Mouse (Mus musculus) liver, postnatal 0 days (tissue): Measurements from ENCODE around the gene Clasp1. TPM values are rescaled to one million over a fixed set of nuclear protein-coding genes. Genes with fewer than 3 reads are reported as not detected.

ENCODE experiments used
- ATAC-seq: fragments of 200-750 bp; cut with Nextera tagmentation; 2 replicates; pipeline ENCODE4 v1.8.0; 2017; ENCODE audit warnings: mild to moderate bottlenecking, moderate library complexity
- DNase-seq: peaks from one replicate; pipeline ENCODE4 v3.0.0-alpha.2; 2016
- H3K27ac ChIP-seq: fragments of 300-500 bp; sonication (generic); 2 replicates; pipeline ENCODE4 v1.5.1; 2014; ENCODE audit warnings: antibody characterized with exemption, moderate library complexity, mild to moderate bottlenecking, low read depth
- H3K27me3 ChIP-seq: fragments of 300-500 bp; sonication (generic); 2 replicates; pipeline ENCODE4 v1.6.1; 2014; ENCODE audit warnings: low read length, control low read depth, mixed read lengths; ENCODE audit not compliant: insufficient read depth
- H3K36me3 ChIP-seq: fragments of 300-500 bp; sonication (generic); replicated peaks from 2 replicates; pipeline ENCODE4 v1.6.1; 2014; ENCODE audit warnings: mild to moderate bottlenecking, control low read depth, low read length, moderate library complexity, mixed read lengths; ENCODE audit not compliant: insufficient read depth
- H3K4me1 ChIP-seq: fragments of 300-500 bp; sonication (generic); 2 replicates; pipeline ENCODE4 v1.6.1; 2014; ENCODE audit warnings: antibody characterized with exemption, mild to moderate bottlenecking, control low read depth; ENCODE audit not compliant: insufficient read depth
- H3K4me2 ChIP-seq: fragments of 300-500 bp; sonication (generic); 2 replicates; pipeline ENCODE4 v1.6.1; 2014; ENCODE audit warnings: low read depth, mild to moderate bottlenecking, low read length, moderate library complexity, mixed read lengths
- H3K4me3 ChIP-seq: fragments of 300-500 bp; sonication (generic); 2 replicates; pipeline ENCODE4 v1.5.1; 2014; ENCODE audit warnings: low read depth, low read length
- H3K9ac ChIP-seq: fragments of 300-500 bp; sonication (generic); replicated peaks from 2 replicates; pipeline ENCODE4 v1.6.1; 2014; ENCODE audit warnings: mild to moderate bottlenecking, moderate library complexity
- H3K9me3 ChIP-seq: fragments of 300-500 bp; sonication (generic); 2 replicates; pipeline ENCODE4 v1.6.1; 2016; ENCODE audit warnings: mild to moderate bottlenecking, control low read depth, low read length, mixed read lengths
- CTCF ChIP-seq: sonication (generic); IDR thresholded peaks from 2 replicates; pipeline ENCODE4 v1.5.1; 2016; ENCODE audit warnings: antibody characterized with exemption, low read depth
- EP300 ChIP-seq: IDR thresholded peaks from 2 replicates; pipeline ENCODE4 v1.6.1; 2016; ENCODE audit warnings: antibody characterized with exemption, low read depth, mild to moderate bottlenecking
- WGBS: fragments of 180-500 bp; shearing (Covaris S2); extraction: QIAGEN DNeasy Blood & Tissue Kit; methylation state at CpG from one replicate; pipeline ENCODE4 v1.1.7; 2014; ENCODE audit not compliant: insufficient replicate concordance; 5-methylcytosine and 5-hydroxymethylcytosine counted together
- polyA plus RNA-seq: library from polyadenylated mRNA; unstranded; fragments of >200 nt; fragmentation: Nextera tagmentation; extraction: Ambion mirVana; gene quantifications from 2 replicates; pipeline ENCODE4 v1.2.1, GENCODE M21; 2015

Clasp1 gene
- polyA plus RNA-seq, 1 experiment from 2014 or later: 6.4 TPM

DNA sequence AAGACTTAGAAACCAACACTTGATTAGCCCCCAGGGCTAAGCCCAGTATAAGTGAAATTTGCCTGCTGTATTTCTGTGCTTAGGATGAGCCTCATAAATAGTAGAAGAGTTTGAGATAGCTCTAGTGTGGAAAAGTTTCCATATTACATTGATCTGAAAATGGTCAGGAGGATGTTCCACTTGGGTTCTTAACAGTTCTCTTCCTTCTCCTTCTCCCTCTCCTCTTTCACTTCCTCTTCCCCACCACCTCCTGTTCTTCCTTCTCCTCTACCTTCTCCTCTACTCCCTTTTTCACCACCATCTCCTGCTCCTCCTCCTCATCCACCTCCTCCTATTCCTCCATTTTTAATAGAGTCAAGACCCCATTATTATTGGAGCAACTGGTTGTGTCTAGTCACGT is 59.4 kb downstream of the Clasp1 start:
- Histone ChIP-seq H3K4me3 (no peak overlapping the region), H3K36me3 (no peaks in the 10 kb centered on the region; the same call in 1 of the 2 replicates), H3K9me3 (no peaks in the 10 kb centered on the region), H3K27ac (no peak overlapping the region), H3K4me2 (no peak overlapping the region), H3K9ac (no peak overlapping the region), H3K27me3 (no peaks in the 10 kb centered on the region), H3K4me1 (peaks cover 19% of the 10 kb centered on the region)
- ATAC-seq (no peak), DNase-seq (no peak)
- TF ChIP-seq EP300 (no peak), CTCF (no peak)
- WGBS: 76% methylated on average over 1 of the region's 1 CpGs

DNA sequence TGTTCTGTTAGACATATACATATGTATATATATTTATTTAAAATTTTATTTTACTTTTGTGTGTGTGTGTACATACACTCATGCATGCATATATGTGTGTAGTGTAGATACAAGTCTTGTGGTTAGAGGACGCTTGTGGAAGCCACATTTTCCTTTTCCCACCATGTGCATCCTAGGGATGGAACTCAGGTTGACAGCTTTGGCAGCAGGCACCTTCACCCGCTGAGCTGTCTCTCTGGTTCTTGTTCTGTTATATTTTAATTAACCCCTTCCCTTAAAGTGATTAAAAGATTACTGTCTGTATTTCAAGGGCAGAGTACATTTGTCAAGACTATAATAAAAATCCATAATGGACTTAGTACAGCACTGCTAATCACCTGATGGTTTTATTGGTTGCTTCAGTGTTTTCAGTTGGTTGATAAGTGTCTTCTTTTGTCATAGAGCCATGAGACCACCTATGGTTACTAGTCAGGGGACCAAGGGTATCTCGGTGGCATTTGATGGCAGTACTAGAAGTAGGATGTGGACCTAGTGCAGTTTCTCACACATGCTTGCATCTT is 62.1 kb downstream of the Clasp1 start:
- Histone ChIP-seq H3K4me2 (no peak overlapping the region), H3K4me3 (no peak overlapping the region), H3K9ac (no peak overlapping the region), H3K27me3 (no peaks in the 10 kb centered on the region), H3K4me1 (peaks cover 19% of the 10 kb centered on the region), H3K27ac (no peak overlapping the region), H3K36me3 (no peaks in the 10 kb centered on the region), H3K9me3 (no peaks in the 10 kb centered on the region)
- TF ChIP-seq EP300: no peak
- no peak for TF ChIP-seq CTCF
- ATAC-seq (no peak), DNase-seq (no peak)
- 81% methylated on average over 3 of the region's 3 CpGs for WGBS

DNA sequence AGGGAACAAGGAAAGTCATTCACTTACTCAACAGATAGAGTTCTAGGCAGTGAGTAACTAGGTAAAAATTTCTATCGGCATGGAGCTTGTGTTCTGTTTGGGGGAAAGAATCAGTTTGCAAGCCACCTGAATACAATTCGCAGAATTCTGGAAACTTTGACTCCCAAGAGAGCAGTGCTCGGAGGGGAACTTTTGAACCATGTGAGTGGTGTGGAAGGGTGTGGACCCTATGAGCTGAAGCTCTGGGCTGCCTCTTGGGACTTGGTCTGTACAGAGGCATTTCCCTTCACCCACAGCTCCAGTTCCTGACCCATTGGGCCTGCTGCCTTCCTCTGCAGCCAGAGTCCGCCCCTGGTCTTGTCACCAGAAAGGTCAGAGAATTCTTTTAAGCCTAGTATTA is 64.7 kb downstream of the Clasp1 start:
- no peak overlapping the region for H3K4me2 ChIP-seq
- WGBS: 75% methylated on average over 4 of the region's 4 CpGs
- no peak for TF ChIP-seq EP300
- TF ChIP-seq CTCF: no peak
- no peak overlapping the region for H3K27ac ChIP-seq
- no peak overlapping the region for H3K4me3 ChIP-seq
- H3K4me1 ChIP-seq: peaks cover 36% of the 10 kb centered on the region
- H3K9me3 ChIP-seq: no peaks in the 10 kb centered on the region
- no peaks in the 10 kb centered on the region for H3K36me3 ChIP-seq
- ATAC-seq: no peak
- DNase-seq: no peak
- no peaks in the 10 kb centered on the region for H3K27me3 ChIP-seq
- no peak overlapping the region for H3K9ac ChIP-seq

DNA sequence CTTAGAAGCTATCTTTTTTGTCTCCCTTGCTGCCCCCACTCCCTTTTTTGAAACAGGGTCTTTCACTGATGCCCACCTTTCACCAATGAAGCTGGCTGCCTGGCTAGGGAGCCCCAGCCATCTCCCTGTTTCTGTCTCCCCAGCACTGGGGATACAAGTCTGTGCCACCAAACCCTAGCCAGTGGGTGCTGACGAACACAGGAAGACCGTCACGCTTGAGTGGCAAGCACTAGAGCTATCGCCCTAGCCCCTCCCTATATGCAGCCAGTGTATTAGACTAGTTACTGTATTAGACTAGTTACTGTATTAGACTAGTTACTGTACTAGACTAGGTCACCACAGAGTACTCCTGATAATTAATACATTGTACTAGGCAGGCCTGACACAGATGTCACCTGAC is 66.0 kb downstream of the Clasp1 start:
- Histone ChIP-seq H3K4me1 (peaks cover 30% of the 10 kb centered on the region), H3K27ac (no peak overlapping the region), H3K27me3 (no peaks in the 10 kb centered on the region), H3K36me3 (no peaks in the 10 kb centered on the region), H3K9ac (no peak overlapping the region), H3K4me3 (no peak overlapping the region), H3K4me2 (no peak overlapping the region), H3K9me3 (no peaks in the 10 kb centered on the region)
- 78% methylated on average over 4 of the region's 4 CpGs for WGBS
- DNase-seq (no peak), ATAC-seq (no peak)
- no peak for TF ChIP-seq EP300
- no peak for TF ChIP-seq CTCF

DNA sequence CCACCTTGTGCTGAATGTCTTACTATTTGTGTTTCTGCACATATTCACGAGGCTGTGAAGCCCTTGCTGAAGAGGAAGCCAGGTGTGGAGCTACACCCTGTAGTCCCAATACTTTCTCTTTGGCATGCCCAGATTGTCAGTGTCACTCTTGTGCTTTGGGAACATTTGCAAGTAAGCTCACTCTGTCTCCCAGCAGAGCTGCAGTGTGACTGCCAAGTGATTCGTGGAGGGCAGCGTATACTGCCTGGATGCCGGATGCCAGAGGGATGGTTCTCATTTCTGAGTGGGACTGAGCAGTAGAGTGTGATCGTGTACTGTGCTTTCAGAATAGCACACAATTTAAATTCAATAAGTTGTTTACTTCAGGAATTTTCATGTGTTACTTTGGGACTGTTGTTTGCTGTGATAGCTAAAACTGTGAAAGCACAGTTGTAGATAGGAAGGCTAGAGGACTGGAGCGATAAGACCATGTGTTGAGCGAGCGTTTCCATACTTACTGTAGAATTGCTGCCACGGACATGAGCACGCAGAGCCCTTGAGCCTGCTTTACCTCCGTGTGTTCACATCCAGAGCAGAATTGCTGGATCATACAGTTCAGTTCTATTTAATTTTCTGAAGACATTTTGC is 68.5 kb downstream of the Clasp1 start:
- Histone ChIP-seq H3K4me2 (peak overlapping the region; percentile 83), H3K4me3 (no peak overlapping the region), H3K4me1 (peaks cover 30% of the 10 kb centered on the region), H3K27me3 (no peaks in the 10 kb centered on the region), H3K9ac (peak overlapping the region; percentile 90), H3K9me3 (no peaks in the 10 kb centered on the region), H3K36me3 (peaks cover 6% of the 10 kb centered on the region; the same call in 1 of the 2 replicates), H3K27ac (peak overlapping the region; percentile 99; the same call in 1 of the 2 replicates)
- WGBS: 42% methylated on average over 11 of the region's 11 CpGs
- DNase-seq (no peak), ATAC-seq (no peak)
- TF ChIP-seq CTCF: no peak
- TF ChIP-seq EP300: no peak

DNA sequence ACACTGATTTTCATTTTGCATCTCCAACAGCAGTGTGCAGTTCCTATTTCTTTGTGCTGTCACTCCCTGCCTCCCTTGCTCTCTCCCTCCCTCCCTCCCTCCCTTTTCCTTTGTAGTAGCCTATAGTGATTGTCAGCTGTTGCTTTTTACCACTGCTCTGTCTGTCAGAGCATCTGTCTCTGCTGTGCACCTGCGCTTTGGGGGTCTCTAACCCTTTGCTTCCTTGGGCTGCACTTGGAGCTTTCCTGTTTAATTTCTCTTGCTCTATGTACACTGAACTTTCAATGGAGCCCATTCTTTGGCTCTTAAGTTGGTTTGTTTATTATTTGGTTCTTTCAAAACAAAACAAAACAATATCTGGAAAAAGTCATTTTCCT is 69.0 kb downstream of the Clasp1 start:
- DNase-seq (no peak), ATAC-seq (no peak)
- H3K27ac ChIP-seq: peak overlapping the region; percentile 99
- peak overlapping the region; percentile 90 for H3K9ac ChIP-seq
- peaks cover 9% of the 10 kb centered on the region; the same call in 1 of the 2 replicates for H3K36me3 ChIP-seq
- TF ChIP-seq EP300 (no peak), CTCF (no peak)
- whole genome bisulfite sequencing: 47% methylated on average over 1 of the region's 1 CpGs
- H3K4me3 ChIP-seq: no peak overlapping the region
- no peaks in the 10 kb centered on the region for H3K27me3 ChIP-seq
- peaks cover 28% of the 10 kb centered on the region for H3K4me1 ChIP-seq
- peak overlapping the region; percentile 83 for H3K4me2 ChIP-seq
- H3K9me3 ChIP-seq: no peaks in the 10 kb centered on the region
